Mouse (Mus musculus): Measurements from ENCODE around the gene Fitm2.

Gene Fitm2

GRCm38 (mm10) chr2:163417830-163418229, 54.6 kb downstream of the Fitm2 start:
- no peak for TF ChIP-seq GATA4 (IDR thresholded peaks at IDR 0.05; ENCODE audit: insufficient replicate concordance, low read length)

- TF ChIP-seq GATA4 (IDR thresholded peaks at IDR 0.05; ENCODE audit: insufficient replicate concordance, low read length) = no peak
Measured at GRCm38 (mm10) chr2:163417026-163417425, 55.4 kb downstream of the Fitm2 start.
